ENCODE assay signal across 8 mouse cellular contexts in the genomic region with DNA sequence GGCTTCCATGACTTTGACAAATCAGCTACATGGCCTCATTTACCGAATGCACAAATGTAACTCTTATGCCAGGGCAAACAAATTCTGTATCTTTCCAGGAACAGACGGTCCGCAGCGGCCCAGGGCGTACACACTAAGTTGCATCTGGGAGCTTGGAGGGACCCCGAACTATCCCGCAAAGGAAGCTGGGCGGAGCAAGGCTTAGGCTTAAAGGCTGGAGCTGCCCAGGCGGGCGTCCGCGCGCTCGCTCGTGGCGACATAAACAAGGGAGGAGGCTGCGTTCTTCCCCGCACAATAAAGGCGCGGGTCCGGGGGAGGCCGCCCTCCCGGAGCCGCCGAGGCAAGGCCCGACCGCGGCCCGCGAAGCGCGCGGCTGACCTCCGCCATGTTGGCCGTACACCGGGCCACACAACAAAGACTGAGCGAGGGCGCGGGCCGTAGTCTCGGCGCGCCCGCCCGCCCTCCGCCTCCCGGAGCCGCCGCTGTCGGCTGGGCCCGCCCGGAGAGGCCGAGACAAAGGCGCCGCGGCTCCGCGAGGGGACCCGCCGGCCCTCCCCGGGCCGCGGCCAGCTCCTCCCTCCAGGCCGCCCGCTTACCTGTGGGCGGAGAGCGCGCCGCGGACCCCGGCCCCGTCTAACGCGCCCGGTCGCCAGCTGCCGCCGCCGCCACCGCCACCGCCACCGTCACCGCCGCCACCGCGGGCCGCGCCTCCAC. TPM values are rescaled to one million over a fixed set of nuclear protein-coding genes. Genes with fewer than 3 reads are reported as not detected.
A peak's percentile ranks its signal among the peaks of the same experiment; 100 is the strongest.
DNase-seq lines count a peak whose midpoint lies in the region; ATAC-seq and TF ChIP-seq lines count a peak whose summit lies in the region.

A gene (plus strand): TSS at position 479 of the 714 bp plus-strand sequence.
A gene (minus strand): TSS at position 714 of the 714 bp plus-strand sequence.

- H3K9ac ChIP-seq in forebrain, embryonic 12.5 days, result peak within 1 kb of the TSS; percentile 98
- H3K9ac ChIP-seq in neural tube, embryonic 13.5 days, result peak within 1 kb of the TSS; percentile 98

- H3K4me1 ChIP-seq in E14TG2a.4 (replicated peaks; ENCODE audit: low read depth, low read length), result peaks cover 60% of the 10 kb centered on the region
- H3K4me1 ChIP-seq in forebrain, embryonic 12.5 days, result peaks cover 38% of the 10 kb centered on the region
- H3K4me1 ChIP-seq in neural tube, embryonic 13.5 days (replicated peaks), result peaks cover 45% of the 10 kb centered on the region

- peaks cover 4% of the 10 kb centered on the region; the same call in 1 of the 2 replicates for H3K27me3 ChIP-seq in E14TG2a.4 (ENCODE audit: insufficient read depth, low read length)
- H3K27me3 ChIP-seq in forebrain, embryonic 12.5 days, result no peaks in the 10 kb centered on the region
- no peaks in the 10 kb centered on the region for H3K27me3 ChIP-seq in neural tube, embryonic 13.5 days

- intact Hi-C loops in heart, postnatal 10 days (cut with DNase I), result loop anchor here (2.0 to 5.0 kb wide), 3 partner anchors 41 to 157 kb away; a partner anchor contains a TSS

- H3K27ac ChIP-seq in forebrain, embryonic 12.5 days, result peak within 1 kb of the TSS; percentile 98
- peak within 1 kb of the TSS; percentile 98 for H3K27ac ChIP-seq in neural tube, embryonic 13.5 days (replicated peaks)

- no peaks in the 10 kb centered on the region for H3K36me3 ChIP-seq in E14TG2a.4 (ENCODE audit: insufficient read depth, low read length)
- H3K36me3 ChIP-seq in forebrain, embryonic 12.5 days (replicated peaks), result no peaks in the 10 kb centered on the region
- H3K36me3 ChIP-seq in neural tube, embryonic 13.5 days, result no peaks in the 10 kb centered on the region

- TF ChIP-seq CTCF in E14TG2a.4 (conservative IDR thresholded peaks at IDR 0.05; ENCODE audit: low read length), result no peak

- H3K4me2 ChIP-seq in forebrain, embryonic 12.5 days, result peak within 1 kb of the TSS; percentile 68
- peak within 1 kb of the TSS; percentile 85 for H3K4me2 ChIP-seq in neural tube, embryonic 13.5 days

- no peaks in the 10 kb centered on the region for H3K9me3 ChIP-seq in E14TG2a.4 (ENCODE audit: low read length)
- no peaks in the 10 kb centered on the region for H3K9me3 ChIP-seq in forebrain, embryonic 12.5 days
- no peaks in the 10 kb centered on the region for H3K9me3 ChIP-seq in neural tube, embryonic 13.5 days

- under 1% methylated on average over 74 of the region's 88 CpGs for WGBS in forebrain, embryonic 12.5 days
- under 1% methylated on average over 61 of the region's 88 CpGs for WGBS in neural tube, embryonic 13.5 days

- peak; percentile 64 for DNase-seq in c-Kit-positive CD71-positive TER-119-positive erythroid progenitor cells, embryonic 14.5 days (ENCODE audit: low spot score)
- peak; percentile 79 to 82 for DNase-seq in heart, postnatal 10 days
- peak; percentile 62 to 77 for DNase-seq in kidney, postnatal 36 days
- DNase-seq in lung, adult 18-20 months, result peak; percentile 71 to 72
- peak; percentile 75 for DNase-seq in testis, postnatal 10 days (ENCODE audit: low spot score)

- ATAC-seq in forebrain, embryonic 12.5 days (ENCODE audit: low FRiP score), result peak; percentile 87
- peak; percentile 83 for ATAC-seq in neural tube, embryonic 13.5 days (ENCODE audit: low read depth)

- H3K4me3 ChIP-seq in E14TG2a.4 (replicated peaks; ENCODE audit: low read length), result peak within 1 kb of the TSS; percentile 91
- peak within 1 kb of the TSS; percentile 98 for H3K4me3 ChIP-seq in forebrain, embryonic 12.5 days (replicated peaks)
- peak within 1 kb of the TSS; percentile 89 for H3K4me3 ChIP-seq in neural tube, embryonic 13.5 days

RNA-seq across cellular contexts. Expression of the first gene that starts in this region (rescaled TPM):
- polyA plus RNA-seq in forebrain, embryonic 12.5 days (2016; fragmentation: Nextera tagmentation; extraction: Ambion mirVana), result 9.1 and 10.1 TPM in 2 replicates
- total RNA-seq in heart, postnatal 10 days (2021), result 1 to 10 TPM; 3.5 to 3.9 TPM
- polyA plus RNA-seq in neural tube, embryonic 13.5 days (2015; fragmentation: Nextera tagmentation; extraction: Ambion mirVana), result 7.0 TPM in 2 replicates

RNA-seq across cellular contexts. Expression of the second gene that starts in this region (rescaled TPM):
- 92.0 and 95.3 TPM in 2 replicates for polyA plus RNA-seq in forebrain, embryonic 12.5 days (2016; fragmentation: Nextera tagmentation; extraction: Ambion mirVana)
- total RNA-seq in heart, postnatal 10 days (2021), result 10 to 100 TPM; 25.9 to 27.9 TPM
- 86.4 and 91.6 TPM in 2 replicates for polyA plus RNA-seq in neural tube, embryonic 13.5 days (2015; fragmentation: Nextera tagmentation; extraction: Ambion mirVana)

Comparison
In these comparisons a context has a peak if more than half of its experiments do, and no peak if none do; other contexts are left out.
1. Peak in every context shown above with its lines: DNase-seq, ATAC-seq, H3K4me3 ChIP-seq and H3K27ac ChIP-seq.